Mouse (Mus musculus): ENCODE measurements around the gene Hdgfl3.

Hdgfl3 gene

DNA sequence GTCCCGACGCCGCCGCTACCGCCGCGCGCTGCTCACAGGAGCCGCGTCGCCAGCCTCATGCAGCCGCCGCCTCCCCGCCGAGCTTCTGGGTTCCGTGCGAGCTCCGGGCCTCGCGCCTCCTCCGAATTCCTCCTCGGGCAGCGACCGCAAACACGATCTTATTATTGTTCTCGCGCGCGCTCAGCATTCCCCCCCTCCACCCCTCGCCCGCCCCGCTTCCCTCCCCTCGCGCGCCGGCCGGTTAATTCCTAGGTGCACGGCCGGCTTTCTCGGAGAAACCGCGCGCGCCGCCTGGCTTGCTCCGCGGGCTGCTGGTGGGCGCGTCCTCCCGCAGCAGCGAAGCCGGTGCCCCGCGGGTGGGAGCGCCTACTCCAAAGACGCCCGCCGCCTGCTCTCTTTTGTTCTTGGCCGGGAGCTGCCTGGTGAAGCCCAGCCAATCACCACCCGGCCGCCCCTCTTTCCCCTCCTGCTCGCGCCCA, at the start of gene Hdgfl3:
Hdgfl3 (minus strand) TSS at position 207 of the 479 bp plus-strand sequence.
- peak; percentile 92 for DNase-seq (ENCODE audit: low spot score)

DNA sequence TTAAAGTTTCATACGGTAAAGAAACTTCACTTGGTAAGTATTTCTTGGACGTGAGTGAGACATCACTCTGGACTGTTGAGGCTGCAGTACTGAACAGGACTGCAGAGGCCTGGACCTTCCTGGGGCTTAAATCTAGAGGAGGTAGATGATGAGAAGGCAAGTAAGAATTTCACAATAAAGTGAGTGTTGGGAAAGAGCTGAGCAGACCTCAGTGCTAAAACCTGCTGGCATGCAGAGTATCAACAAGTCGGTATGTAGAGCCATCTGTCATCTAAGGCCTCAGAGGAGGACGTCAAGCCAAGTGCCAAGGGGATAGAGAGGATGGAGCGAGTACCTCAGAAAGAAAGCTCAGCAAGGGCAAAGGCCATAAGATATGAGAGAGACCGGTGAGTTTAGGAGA, 49.4 kb upstream of the Hdgfl3 start:
- DNase-seq (ENCODE audit: low spot score), result no peak

DNA sequence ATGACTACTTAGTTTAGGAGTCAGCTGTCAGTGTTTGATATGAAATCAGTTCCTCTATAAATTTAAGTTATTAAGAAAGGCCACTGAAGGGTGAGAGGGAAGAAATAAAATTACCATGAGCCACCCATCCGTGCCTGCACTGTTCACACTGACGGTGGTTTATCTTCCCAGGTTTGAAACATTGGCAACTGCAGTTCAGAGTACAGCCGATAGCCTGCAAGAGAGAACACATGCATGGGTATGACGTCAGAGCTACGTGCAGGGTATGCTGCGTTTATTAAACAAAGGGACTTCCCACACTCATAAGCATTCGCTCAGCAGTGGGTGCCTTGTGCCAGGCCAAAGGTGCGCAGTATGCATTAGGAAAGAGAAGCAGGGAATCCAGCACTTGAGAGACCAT, 44.0 kb upstream of the Hdgfl3 start:
- DNase-seq (ENCODE audit: low spot score), result no peak

DNA sequence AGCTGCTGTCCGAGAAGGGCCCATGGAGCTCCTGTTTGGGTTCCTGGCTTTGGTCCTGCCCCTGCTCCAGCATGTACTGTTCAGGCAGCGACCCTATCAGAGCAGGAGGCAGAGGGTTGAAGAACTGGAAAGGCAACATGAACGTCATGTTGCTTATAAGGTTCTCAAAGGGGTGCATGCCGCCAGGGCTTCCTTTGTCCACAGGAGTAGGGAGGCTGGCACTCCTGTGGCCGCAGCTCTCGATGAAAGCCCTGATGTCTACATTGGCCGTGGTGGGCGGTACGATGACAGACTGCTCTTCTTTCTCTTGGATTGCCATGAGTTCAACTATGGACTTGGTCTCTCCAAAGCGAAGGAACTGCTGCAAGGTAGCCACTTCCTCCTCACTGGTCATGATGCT, 40.3 kb upstream of the Hdgfl3 start:
- no peak for DNase-seq (ENCODE audit: low spot score)

DNA sequence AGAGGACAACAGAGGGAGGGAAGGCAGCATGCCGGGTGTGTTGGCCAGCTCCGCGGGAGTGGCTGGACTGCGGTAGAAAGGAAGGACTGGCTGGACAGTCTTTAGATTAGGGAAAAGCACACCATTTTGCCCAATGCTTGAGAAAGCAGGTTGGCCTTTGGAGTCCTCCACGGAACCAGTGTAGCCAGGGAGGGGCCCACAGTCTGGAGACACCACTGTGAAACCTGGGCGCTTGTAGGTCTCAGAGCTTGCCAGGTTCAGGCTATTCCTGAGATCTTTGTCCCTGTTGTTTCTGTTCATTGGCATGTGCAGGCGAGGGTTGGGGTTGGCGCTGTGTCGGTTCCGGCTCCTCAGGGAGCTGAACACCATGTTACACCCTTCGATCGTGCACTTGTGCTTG, 39.7 kb upstream of the Hdgfl3 start:
- no peak for DNase-seq (ENCODE audit: low spot score)

DNA sequence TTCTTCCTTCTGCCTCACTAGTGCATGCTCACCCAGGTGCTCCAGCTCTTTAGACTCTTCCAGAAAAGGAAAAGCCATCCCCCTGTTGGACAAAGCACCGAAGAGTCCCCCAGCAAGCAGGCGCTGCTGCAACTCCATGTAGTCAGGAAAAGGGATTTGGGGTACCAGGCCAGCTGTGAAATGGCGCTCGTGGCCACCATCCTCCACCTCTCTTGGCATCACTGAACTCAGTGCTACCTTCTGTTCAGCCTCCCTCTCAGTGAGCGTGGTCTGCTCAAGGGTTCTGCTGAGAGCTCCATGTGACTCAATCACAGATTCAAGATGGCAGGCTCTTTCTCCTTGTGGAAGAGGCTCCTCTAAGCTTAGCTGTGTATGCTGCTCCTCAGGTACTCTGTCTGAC, 39.1 kb upstream of the Hdgfl3 start:
- no peak for DNase-seq (ENCODE audit: low spot score)

DNA sequence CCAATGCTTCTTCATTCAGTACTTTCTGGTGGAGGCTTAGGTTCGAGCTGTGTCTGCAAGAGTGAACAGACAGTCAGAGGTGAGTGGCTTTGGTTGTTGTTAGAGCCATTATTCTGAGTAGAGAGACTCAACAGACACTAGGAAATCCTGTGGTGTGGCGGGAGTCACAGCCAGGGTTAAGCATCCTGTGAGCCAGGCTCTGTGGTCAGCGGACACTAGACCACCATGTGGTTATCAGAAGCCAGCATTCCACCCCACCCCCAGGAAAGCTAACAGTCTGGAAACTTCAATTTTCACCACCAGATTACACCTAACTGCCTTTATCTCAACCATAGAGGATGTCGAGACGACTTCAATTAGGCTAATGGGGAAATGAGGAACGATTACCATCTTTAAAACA, 34.7 kb upstream of the Hdgfl3 start:
- no peak for DNase-seq (ENCODE audit: low spot score)

DNA sequence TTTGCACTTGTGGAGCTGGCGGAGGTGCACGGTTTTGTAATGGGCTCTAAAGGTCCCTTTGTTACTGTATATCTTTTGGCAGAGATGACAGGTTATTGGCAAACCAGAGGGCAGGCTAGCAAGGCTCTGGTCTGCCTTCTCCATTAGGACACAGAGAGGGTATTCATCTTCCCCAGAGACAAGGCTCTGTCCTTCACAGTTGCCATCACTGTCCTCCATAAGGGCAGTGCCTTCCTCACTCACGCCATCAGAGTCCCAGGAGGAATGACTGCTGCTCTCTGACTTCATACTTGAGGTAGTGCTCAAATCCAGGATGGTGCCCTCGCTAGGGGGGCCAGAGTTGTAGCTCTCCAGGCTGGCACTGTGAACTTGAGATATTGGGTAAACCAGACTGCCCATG, 34.2 kb upstream of the Hdgfl3 start:
- DNase-seq (ENCODE audit: low spot score), result no peak

DNA sequence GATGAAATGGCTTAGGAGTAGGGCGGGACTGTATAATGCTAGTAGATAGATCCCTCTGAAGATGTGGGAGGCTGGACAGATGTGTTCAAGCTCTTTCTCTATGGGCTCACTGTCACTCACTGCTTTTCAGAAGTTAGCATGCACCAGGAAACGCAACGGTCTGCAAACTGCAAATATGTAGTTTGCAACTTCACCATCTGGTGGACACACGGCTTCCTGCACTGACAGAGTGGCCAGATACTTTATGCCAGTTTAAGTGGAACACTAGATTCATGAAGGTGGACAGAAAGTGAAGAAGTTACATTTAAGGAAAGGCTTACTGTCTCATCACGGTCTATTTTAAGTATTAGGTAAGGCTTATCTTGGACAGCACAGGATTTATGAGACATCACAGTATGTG, 31.9 kb upstream of the Hdgfl3 start:
- no peak for DNase-seq (ENCODE audit: low spot score)

DNA sequence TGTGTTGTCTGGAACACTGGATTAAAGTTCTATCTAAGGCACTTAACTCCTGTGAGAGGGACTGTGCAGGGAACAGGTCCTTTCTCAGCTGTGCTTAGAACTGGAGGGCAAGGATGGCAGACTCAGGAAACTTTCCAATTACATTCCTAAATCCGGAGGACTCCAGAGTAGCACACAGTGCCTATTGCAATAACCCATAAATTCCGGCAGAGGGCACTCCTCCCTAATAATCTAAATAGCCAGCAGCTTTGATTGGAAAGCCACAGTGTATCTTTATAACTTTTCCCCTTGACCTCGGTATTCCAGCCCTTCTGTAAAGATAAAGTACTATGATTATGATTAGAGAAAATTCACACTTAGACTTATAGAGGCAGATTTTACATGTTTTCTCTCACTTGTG, 25.4 kb upstream of the Hdgfl3 start:
- peak; percentile 47 for DNase-seq (ENCODE audit: low spot score)

DNA sequence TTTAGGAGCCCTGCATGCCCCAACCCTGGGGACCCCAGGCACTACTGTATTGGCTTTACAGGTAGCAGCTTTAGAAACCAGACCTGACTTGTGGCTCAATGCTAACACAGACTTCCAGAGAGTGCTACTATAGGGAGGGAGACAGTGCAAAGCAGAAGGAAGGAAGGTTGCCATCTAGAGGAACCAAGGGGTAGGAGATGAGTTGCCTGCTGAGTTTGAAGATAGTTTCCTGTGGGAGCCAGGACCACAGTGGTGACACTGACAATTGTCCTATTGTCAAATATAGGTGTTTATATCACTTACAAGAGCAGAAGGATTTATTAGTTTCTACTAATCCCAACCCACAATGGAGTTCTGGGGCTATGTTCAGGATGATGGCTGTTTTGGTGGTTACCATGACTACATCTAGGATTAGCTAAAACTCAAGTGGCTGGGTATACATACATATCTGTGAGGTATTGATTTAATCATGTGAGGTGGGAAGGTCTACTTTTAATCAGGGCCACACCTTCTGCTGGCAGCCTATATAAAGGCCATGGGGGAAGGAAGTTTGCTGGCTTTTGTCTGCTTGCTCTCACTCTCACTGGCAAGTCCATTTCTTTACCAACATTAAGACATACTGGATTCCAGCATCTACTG, 20.1 kb upstream of the Hdgfl3 start:
- peak; percentile 21 for DNase-seq (ENCODE audit: low spot score)

DNA sequence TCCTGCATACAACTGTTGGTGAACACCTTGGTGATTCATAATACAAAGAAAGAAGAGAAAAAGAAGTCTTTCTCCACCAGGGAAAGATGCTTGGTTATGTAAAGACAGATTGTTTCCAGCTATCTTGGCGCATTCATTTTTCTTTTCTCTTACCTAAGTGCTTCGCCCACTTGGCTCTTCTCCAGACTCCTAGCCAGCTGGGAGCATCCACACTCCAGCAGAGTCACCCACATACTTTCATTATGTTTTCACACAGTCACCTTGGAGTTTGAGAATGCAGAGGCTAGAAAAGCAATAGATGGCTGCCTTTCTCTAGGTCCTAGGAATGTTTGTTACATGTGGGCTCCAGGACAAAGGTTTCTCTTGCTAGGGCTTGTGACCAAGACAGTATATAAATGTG, 16.2 kb upstream of the Hdgfl3 start:
- no peak for DNase-seq (ENCODE audit: low spot score)

DNA sequence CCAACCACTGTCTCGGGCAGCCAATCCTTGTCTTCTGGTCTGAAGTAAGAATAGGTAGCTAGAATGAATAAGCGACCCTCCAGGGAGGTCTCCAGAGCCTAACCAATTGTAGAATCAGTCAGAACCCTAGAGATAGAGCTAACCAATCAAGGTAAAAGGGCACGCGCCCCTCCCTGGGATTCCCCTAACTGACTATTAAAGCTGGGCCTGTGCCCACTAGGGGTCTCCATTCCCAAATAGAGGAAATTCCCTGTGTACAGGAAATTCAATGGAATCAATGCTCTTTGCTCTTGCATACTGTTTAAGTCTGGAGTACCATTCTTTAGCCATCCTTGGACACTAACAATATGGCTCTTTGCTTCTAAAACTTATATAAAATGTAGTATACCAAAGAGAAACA, 11.1 kb upstream of the Hdgfl3 start:
- no peak for DNase-seq (ENCODE audit: low spot score)

DNA sequence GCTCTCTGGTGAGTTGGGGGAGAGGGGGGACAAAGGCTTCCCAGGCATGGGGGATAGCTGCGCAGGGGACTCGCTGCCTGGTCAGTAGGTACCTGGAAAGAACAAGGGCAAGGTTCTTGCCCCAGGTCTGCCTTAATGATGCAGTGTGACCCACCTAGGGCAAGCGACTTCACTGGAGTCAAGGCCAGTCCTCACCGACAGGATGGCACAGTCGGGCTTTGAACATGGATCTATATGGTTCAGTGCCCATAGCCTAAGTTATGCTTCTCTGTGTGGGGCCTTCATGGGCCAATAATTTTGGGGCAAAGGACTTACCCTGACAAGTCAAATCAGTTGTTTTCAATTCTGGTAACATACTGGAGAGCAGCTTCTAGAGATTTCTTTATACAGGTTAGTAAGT, 533 bp upstream of the Hdgfl3 start:
- DNase-seq (ENCODE audit: low spot score), result peak; percentile 17

DNA sequence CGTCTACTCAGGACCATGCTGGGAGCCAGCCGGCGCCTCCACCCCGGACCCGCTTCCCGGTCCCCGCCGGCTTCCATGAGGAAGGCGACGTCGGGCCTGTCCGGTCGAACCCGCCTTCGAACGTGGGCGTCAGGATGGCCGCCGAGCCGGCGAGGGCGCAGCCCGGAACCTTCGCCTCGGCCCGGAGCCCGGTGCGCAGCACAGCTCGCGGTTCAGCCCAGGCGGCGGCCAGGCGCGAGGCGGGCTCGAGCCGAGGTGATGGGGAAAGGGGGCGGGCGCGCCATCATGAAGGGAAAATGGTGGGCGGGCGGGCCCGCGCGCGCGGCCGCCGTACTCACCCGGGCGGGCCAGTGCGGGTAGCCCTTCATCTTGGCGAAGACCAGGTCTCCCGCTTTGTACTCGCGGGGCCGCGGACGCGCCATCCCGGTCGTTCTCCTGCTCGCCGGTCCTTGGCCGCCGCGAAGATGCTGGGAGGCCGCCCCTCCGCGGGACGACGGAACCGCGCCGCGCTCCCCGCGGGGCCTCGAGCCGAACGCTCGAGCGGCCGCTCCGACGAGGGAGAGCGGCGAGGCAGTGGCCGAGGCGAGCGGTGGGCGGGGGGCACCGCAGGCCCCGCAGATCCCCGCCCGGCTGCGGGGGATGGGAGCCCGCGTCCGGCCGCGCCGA, 539 bp downstream of the Hdgfl3 start:
- DNase-seq (ENCODE audit: low spot score), result peak; percentile 70

DNA sequence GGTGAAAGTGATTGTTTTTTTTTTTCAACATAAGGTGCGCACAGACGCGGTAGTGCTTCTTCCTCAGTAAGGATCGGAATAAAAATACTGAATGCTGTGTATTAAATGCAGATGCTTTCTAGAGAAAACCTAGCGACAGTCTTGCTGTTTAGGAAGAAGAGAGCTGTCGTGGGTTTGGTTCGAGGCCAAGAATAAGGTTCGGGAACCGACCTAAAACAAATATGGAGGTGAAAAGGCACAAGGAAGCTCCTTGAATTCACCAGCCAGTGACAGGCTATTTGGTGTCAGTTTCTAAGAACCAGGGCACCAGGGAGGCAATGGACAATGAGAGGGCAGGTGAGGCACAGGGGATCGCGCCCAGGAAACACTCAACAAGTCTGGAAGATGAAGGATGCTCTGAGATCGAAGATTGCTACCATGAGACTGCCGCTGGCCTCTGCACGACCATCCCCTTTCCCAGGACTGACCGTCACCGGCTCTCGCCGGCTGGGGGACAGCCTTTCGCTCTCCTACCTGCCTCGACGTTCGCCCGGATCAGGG, 1.1 kb downstream of the Hdgfl3 start:
- DNase-seq (ENCODE audit: low spot score), result peak; percentile 30

DNA sequence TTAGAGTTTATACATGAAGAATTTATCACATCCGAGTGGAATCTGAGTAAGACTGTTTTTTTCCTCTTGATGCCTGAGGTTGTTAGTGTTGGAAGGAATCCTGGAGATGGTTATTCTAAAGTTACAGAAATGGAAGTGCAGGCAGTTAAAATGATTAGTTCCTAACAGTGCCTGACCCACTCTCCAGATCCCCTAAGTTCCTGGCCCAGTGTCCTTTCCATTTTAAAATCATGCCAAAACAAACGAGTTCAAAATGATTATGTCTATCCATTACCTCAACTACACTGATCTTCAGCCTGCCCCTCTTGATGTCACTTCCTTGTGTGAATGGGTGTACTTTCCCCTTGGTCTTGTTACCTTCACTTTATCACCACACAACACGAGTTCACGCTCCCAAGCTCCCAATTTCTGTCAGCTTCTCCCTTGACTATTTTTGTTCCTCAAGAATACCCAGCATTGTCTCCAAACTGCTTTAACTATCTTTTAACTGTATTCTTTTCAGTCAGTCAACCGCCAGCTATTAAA, 1.7 kb downstream of the Hdgfl3 start:
- peak; percentile 24 for DNase-seq (ENCODE audit: low spot score)

DNA sequence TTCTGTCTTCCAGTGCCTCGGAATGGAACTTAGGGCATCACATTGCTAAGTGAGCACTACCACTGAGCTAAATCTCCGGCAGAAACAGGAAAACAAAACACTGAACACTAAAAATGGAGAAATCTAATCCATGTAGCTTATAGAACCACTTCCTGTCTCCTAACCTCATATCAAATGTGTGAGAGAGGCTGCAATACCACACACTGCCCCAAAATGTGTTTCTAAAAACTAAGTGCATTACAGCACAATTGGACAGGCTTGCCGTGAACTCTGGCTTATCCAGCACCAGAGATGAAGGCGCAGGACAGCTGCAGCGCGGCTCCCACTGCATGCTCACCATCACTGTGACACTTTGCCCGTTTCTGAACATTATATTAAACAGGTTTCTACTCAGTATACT, 5.3 kb downstream of the Hdgfl3 start:
- DNase-seq (ENCODE audit: low spot score), result no peak

DNA sequence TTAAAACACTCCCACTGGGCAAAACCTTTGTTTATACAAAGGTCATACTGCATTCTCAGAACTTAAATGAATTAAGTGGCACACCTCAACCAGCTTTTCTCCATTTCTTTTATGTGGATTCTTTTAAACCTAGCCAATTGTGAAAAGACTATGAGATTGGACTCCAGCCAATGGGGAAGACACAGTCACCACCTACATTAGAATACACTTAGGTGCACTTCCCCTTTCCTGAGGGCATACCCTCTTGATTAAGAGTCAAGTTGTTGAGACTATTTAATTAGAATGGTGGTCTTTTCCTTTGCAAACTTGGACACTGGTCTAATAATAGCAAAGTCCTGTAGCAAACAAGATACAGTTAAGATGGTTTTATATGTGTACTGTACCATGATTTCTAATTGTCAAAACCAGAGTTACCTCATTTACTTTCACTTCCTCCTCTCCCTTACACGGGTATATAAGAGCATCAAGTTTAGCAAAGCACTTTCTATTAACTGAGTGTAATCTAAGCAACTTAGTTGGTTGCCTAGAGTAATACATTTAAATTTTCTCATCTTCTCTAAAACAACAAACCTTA, 12.8 kb downstream of the Hdgfl3 start:
- DNase-seq (ENCODE audit: low spot score), result no peak

DNA sequence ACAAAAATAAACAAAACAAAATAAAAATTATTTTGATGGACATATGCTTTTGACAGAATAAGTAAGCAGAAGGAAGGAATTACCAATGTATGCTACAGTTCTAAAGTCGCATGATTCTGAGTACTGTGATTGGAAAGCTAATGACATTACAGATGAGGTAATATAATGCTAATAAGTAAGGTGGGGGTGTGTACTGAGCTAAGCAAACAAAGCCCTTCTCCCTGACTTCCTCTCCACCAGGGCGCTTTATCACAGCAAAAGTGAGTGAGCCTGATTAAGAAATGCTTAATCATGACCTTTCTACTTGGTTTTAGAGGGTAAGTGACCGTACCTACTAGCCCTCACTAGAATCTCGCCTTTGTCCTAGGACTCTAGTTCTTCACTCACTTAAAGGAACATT, 14.0 kb downstream of the Hdgfl3 start:
- DNase-seq (ENCODE audit: low spot score), result no peak

DNA sequence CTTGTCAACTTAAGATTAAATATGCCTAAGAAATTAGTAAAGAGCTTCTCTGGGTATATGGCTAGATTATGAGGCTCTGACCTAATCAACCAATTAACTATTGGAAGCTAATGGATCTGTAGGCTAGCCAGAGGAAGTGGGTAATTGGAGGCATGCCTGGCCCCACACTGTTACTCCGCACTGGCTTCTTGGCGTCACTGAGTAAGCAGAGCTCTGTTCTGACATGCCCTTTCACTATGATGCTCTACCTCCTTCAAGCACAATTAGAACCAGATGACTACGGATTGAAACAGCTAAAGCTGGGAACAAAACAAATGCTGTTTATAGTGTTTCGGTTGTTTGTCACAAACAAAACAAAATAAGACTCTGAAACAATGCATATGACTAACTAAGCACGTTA, 16.0 kb downstream of the Hdgfl3 start:
- DNase-seq (ENCODE audit: low spot score), result no peak

DNA sequence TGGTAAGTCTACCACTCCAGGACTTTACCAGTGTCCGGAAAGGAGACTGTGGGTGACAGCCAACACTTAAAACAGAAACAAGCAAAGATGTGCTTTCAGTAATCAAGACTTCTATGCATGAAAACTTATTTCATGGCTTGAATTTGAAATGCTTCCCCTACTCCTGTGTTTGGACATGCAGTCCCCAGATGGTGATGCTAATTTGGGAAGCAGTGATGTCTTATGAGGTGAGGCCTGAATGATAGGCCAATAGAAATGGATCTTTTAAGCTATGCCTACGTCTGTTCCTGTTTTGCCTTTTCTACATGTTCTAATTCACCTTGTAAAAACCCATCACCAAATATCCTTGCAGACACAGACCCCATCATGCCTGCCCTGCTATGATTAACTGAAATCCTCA, 29.3 kb downstream of the Hdgfl3 start:
- DNase-seq (ENCODE audit: low spot score), result no peak

DNA sequence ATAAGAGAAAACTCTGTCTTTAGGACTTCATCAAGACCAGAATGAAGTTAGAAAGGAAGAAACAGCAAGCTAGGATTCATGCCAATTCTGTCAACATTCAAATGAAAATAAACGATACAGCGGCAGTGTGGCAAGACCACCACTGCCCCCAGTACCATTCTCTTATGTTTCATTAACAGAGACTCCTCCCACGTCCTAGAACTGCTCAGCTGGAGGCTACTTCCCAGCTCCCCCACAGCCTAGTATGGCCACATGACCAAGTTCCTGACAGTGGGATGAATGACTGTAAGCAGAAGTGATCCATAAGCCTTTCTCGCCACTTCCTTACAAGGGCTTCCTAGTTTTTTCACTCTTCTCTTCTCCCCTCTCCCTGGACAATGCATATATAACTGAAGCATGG, 30.2 kb downstream of the Hdgfl3 start:
- no peak for DNase-seq (ENCODE audit: low spot score)
